Mouse (Mus musculus): ENCODE data around the gene C1ra.
"Not testable (repeated sequence)": the region's sequence is repeated elsewhere in the genome, so short reads cannot be mapped to it uniquely, and the experiment has no call there.

C1ra gene

DNA sequence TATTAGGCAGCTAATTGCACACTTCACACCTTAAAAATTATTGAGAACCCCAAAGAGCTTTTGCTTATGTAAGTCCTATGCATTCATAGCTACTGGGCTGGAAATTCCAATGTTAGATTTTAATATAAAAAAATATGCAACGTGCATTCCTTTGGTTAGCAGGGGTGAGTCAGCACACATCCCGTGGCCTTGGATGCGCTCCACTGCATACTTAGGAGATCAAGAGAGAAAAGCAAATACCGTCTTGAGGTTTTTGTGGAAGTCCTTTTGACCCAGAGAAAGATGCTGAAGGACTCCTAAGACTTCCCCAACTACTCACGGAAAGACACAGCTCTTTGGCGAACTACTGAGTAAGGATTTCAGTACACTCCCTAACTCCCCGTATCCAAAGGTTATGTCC is 27.4 kb upstream of the C1ra start:
- in situ Hi-C loops (cut with MboI; ENCODE audit: low sequenced_read_pairs) = no loop called here

DNA sequence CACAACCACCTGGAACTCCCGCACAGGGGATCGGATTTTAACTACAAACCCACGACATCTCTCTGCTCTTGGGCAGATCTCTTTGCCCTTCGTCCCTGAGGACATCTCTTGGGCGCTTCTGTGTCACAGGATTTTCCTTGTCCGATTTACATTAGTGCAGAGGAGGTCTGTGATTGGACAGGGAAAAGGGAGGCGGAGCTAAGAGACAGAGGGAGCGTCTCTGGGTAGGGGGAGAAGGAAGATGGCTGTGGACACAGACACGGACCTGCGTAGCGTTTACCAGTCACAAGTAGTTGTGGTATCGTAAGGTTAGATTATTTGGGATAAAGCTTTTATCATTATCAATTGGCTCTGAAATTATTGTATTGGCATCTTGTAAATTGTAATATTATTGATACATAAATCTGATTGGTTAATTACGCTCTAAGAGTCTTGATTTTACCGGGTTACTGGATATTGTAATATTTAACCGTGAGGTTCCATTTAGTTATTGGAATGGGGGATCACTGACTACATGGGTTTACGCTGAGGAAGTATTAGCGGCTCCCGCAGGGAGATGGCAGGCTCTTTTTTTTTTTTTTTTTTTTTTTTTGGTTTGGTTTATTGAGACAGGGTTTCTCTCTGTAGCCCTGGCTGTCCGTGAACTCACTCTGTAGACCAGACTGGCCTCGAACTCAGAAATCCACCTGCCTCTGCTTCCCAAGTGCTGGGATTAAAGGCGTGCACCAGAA is 26.6 kb upstream of the C1ra start:
- in situ Hi-C loops (cut with MboI; ENCODE audit: low sequenced_read_pairs) = no loop called here

DNA sequence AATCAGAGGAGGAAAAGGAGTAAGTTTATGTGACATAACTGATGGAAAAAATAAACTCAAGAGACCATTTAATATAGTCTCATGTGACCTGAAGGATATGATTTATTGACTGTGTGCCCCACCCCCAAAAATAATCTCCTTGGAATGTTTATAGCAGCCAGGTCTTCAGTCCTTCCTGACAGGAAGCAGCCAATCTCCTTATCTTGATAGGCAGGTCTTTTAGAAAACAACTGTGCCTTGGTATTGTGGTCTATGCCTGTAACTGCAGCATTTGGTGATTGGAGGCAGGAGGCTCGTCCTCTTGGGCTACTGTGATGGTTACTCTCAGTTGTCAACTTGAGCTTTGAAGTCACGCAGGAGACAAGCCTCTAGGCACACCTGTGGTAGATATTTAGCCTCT is 24.7 kb upstream of the C1ra start:
- in situ Hi-C loops (cut with MboI; ENCODE audit: low sequenced_read_pairs) = no loop called here

DNA sequence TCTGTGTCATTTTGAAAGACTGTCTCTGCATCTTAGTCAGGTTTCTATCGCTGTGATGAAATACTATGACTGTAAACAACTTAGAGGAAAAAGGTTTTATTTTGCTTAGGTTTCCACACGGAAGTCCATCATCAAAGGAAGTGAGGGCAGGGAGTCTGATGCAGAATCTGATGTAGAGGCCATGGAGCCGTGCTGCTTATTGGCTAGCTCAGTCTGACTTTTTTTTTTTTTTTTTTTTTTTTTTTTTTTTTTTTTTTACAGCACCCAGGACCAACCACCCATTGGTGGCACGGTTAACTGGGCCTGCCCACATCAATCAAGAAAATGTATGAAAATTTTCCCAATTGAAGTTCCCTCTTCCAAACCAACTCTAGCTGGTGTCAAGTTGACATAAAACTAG is 23.3 kb upstream of the C1ra start:
- in situ Hi-C loops (cut with MboI; ENCODE audit: low sequenced_read_pairs) = no loop called here

DNA sequence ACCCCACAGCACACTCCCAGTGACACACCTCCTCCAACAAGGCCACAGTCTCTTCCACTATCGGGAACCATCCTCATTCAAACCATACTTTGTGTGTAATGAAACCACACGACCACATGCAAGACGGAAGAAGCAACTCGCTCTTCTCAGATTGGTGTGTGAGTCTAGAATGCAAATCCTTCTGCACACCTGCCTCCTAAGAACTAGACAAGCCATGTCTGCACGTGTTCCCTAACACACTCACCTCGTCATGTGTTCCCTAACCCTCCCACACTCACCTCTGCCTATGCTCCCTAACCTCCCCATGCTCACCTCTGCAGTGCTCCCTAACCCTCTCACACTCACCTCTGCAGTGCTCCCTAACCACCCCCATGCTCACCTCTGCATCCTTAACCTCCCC is 20.8 kb upstream of the C1ra start:
- in situ Hi-C loops (cut with MboI; ENCODE audit: low sequenced_read_pairs) = no loop called here

- in situ Hi-C loops (cut with MboI; ENCODE audit: low sequenced_read_pairs) = no loop called here
These were observed 19.2 kb upstream of the C1ra start, which contains the start of gene C1rl for GRCm38 (mm10) chr6:124492842-124493561. Gene C1rl, plus strand, starts transcription at chr6:124493113.

DNA sequence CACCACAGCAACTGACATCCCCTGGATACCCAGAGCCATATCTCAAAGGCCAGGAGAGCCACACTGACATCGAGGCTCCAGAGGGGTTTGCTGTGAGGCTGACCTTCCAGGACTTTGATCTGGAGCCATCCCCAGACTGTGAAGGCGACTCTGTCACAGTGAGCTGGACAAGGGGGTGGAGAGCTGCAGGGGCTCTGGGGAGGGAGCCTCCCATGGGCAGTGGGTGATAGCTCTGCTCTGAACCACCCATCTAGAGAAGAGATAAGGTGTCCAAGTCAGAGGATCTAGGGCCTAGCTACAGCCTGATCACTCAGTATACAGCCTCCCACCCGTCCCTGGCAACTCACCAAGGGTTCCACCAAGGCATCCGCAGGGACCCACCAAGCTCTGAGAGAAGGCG is 18.3 kb upstream of the C1ra start:
- in situ Hi-C loops (cut with MboI; ENCODE audit: low sequenced_read_pairs) = no loop called here

- in situ Hi-C loops (cut with MboI; ENCODE audit: low sequenced_read_pairs) = no loop called here
These were observed 16.2 kb upstream of the C1ra start for GRCm38 (mm10) chr6:124496054-124496453.

GRCm38 (mm10) chr6:124499914-124500566 is 12.2 kb upstream of the C1ra start:
- in situ Hi-C loops (cut with MboI; ENCODE audit: low sequenced_read_pairs) = no loop called here

GRCm38 (mm10) chr6:124501473-124501872 is 10.7 kb upstream of the C1ra start:
- in situ Hi-C loops (cut with MboI; ENCODE audit: low sequenced_read_pairs) = no loop called here

- in situ Hi-C loops (cut with MboI; ENCODE audit: low sequenced_read_pairs) = no loop called here
These were observed 10.2 kb upstream of the C1ra start for GRCm38 (mm10) chr6:124502021-124502420.

DNA sequence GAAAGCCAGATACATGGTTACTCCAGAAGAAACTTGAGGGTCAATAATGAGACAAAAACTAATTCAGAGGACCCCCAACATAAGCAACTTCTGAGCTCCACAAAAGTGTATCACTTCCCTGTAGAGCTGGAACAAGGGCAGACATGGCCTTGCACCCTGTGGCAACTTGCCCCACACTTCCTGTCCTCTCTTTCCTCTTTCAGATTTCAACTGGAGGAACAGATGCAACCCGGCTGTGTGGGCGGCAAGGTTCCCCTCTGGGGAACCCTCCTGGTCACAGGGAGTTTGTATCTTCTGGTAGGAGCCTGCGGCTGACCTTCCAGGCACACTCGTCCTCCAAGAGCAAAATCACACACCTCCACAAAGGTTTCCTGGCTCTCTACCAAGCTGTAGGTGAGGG is 7.2 kb upstream of the C1ra start:
- in situ Hi-C loops (cut with MboI; ENCODE audit: low sequenced_read_pairs) = no loop called here

DNA sequence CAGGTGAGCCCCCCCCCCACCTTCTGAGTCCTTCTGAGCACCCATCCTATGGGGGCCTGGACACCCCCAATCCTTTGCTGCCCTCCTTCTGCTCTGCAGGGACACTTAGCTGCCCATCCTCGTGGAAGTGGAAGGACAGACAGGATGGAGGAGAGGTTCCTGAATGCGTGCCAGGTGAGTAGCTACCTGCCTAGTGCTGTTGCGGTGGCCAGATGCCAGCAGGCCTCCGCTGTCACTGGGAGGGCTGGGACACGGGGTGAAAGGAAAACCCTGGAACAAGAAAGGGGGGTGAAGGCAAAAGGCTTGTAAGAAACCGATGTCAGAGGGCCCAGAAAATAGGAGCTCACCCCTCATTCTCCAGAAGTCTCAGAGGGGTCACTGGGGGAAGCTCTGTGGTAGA is 5.2 kb upstream of the C1ra start:
- in situ Hi-C loops (cut with MboI; ENCODE audit: low sequenced_read_pairs) = no loop called here

DNA sequence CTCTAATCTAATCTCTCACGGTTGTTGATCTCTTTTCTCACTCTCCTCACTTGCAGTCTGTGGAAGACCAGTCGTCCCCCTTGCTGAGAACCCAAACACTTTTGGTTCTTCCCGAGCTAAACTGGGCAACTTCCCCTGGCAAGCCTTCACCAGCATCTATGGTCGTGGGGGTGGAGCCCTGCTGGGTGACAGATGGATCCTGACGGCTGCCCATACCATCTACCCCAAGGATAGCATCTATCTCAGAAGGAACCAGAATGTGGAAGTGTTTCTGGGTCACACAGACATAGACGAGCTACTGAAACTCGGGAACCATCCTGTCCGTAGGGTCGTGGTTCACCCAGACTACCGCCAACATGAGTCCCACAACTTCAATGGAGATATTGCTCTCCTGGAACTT is 3.9 kb upstream of the C1ra start:
- in situ Hi-C loops (cut with MboI; ENCODE audit: low sequenced_read_pairs) = no loop called here

- in situ Hi-C loops (cut with MboI; ENCODE audit: low sequenced_read_pairs) = not testable (repeated sequence)
These were observed 3.0 kb upstream of the C1ra start for GRCm38 (mm10) chr6:124509192-124509591.

- in situ Hi-C loops (cut with MboI; ENCODE audit: low sequenced_read_pairs) = no loop called here
These were observed 269 bp upstream of the C1ra start for GRCm38 (mm10) chr6:124511936-124512335.

GRCm38 (mm10) chr6:124517733-124518132 is 5.5 kb downstream of the C1ra start:
- in situ Hi-C loops (cut with MboI; ENCODE audit: low sequenced_read_pairs) = not testable (repeated sequence)

DNA sequence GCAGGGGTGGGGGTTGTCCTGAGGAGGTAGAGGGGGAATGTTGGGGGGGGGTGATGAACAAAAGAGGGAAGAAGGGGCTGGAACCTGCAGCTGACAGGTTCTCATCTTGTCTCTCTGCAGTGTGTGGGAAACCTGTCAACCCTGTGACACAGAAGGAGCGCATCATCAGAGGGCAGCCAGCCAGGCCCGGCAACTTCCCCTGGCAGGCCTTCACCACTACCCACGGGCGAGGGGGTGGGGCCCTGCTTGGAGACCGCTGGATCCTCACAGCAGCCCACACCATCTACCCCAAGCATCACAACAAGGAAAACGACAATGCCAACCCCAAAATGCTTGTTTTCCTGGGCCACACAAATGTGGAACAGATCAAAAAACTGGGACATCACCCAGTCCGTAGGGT is 9.9 kb downstream of the C1ra start:
- in situ Hi-C loops (cut with MboI; ENCODE audit: low sequenced_read_pairs) = not testable (repeated sequence)

DNA sequence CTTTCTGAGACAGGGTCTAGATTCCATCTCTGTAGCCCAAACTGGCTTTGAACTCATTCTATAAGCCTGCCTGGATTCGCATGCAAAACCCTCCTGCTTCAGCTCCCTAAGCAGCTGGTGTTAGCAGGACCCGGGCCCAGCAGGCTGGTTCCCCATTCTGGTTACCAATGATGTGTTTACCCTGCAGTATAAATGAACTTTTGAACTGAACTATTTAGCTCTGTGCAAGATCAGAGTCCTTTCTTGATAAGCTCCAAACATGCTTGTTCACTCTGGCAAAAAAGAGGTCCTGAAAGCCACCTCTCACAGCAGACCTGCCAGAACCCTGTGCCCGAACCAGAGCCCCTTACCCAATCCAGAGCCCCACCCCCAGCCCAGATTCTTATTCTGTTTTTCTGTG is 15.7 kb downstream of the C1ra start:
- in situ Hi-C loops (cut with MboI; ENCODE audit: low sequenced_read_pairs) = no loop called here

GRCm38 (mm10) chr6:124531077-124531476 is 18.9 kb downstream of the C1ra start:
- in situ Hi-C loops (cut with MboI; ENCODE audit: low sequenced_read_pairs) = no loop called here

- in situ Hi-C loops (cut with MboI; ENCODE audit: low sequenced_read_pairs) = not testable (repeated sequence)
These were observed 24.1 kb downstream of the C1ra start for GRCm38 (mm10) chr6:124536125-124536829.
